Mouse (Mus musculus): ENCODE results near the gene Ccr4. TPM values are rescaled to one million over a fixed set of nuclear protein-coding genes. Genes with fewer than 3 reads are reported as not detected.
"Not testable (repeated sequence)": the region's sequence is repeated elsewhere in the genome, so short reads cannot be mapped to it uniquely, and the experiment has no call there.

Ccr4 gene
- polyA plus RNA-seq, 1 experiment from 2014 or later, result not detected

DNA sequence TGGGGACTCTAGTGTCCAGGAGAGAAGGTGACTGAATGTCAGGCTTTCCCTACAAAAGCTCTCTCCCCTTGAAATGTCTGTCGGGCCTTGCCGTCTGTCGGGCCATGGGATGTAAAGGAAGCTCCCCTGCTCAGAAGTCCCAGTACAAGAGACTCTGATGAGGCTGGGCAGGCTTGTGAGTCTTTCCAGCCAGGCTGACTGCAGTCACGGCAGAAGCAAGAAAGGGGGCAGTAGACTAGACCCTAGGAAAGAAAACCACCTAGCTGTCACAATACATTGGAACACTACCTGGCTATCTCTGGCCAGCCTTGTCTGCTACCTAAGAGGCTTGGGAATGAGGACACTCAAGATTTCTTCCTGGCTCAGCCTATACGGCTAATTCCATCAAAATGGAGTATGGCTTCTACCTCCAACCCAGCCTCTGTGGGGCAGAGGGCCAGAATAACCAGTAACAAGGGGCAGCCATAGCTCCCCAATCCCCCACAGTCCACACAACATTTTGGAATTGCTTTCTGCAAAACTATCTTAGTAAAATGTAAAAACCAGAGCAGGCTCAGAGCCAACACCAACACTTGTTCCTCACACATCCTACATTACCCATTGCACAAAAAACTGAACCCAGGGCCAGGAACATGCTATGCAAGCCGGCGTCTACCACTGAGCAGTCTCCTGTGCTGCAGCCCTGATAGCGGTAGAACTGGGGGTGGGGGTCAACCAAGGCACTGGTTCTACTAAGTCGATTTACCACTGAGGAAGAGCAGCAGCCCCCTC, 30.2 kb upstream of the Ccr4 start:
- no peak overlapping the region for H3K4me2 ChIP-seq (replicated peaks)
- no peak for ATAC-seq (replicated peaks)
- H3K4me3 ChIP-seq, result no peak overlapping the region
- H3K36me3 ChIP-seq, result no peaks in the 10 kb centered on the region
- H3K9ac ChIP-seq (replicated peaks), result no peak overlapping the region
- no peaks in the 10 kb centered on the region for H3K27me3 ChIP-seq
- H3K9me3 ChIP-seq, result no peaks in the 10 kb centered on the region
- WGBS, result 82% methylated on average over 9 of the region's 9 CpGs
- no peak overlapping the region for H3K27ac ChIP-seq (replicated peaks)
- H3K4me1 ChIP-seq, result no peaks in the 10 kb centered on the region

DNA sequence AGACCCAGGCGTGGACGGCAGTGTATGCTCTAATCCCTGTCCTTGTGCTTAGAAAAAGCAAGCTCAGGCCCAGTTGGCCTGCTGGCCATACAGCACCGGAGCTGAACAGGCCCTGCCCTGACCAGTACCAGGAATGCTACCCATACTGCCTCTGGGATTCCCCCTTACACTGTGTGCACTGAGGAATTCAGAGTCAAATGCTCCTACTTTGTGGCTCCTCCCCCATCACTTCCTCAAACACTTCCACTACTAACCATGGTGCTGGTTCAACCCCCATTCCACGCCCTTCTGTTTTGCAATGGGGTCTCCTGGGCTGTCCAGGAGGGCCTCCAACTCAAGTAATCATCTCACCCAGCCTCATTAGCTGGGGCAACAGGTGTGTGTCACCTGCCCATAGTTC, 29.1 kb upstream of the Ccr4 start:
- H3K9ac ChIP-seq (replicated peaks), result no peak overlapping the region
- no peaks in the 10 kb centered on the region for H3K27me3 ChIP-seq
- H3K9me3 ChIP-seq, result no peaks in the 10 kb centered on the region
- no peak overlapping the region for H3K27ac ChIP-seq (replicated peaks)
- 77% methylated on average over 4 of the region's 4 CpGs for WGBS
- no peaks in the 10 kb centered on the region for H3K4me1 ChIP-seq
- no peak overlapping the region for H3K4me3 ChIP-seq
- no peak for ATAC-seq (replicated peaks)
- H3K36me3 ChIP-seq, result no peaks in the 10 kb centered on the region
- H3K4me2 ChIP-seq (replicated peaks), result no peak overlapping the region

DNA sequence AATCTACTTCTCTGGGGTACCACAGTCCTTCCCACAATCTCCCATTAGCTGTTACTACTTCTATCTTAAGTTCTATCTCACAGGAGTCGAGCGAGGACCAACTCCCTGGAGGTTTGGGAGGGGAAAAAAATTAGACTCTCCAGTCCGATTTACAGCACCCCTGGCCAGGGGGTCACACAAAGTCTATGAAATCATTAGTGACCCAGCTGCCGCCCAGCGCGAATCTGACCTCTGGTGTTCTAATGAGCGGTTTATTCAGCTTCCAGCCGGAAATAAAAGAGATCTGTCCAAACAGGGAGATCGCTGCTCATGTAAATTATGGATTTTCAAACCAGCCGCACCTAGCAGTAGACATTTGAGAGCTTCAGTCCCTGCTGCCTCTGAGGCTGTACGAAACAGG, 26.6 kb upstream of the Ccr4 start:
- H3K4me3 ChIP-seq, result no peak overlapping the region
- ATAC-seq (replicated peaks), result no peak
- 28% methylated on average over 11 of the region's 11 CpGs for WGBS
- no peak overlapping the region for H3K27ac ChIP-seq (replicated peaks)
- no peak overlapping the region for H3K4me2 ChIP-seq (replicated peaks)
- H3K36me3 ChIP-seq, result no peaks in the 10 kb centered on the region
- H3K27me3 ChIP-seq, result no peaks in the 10 kb centered on the region
- H3K9me3 ChIP-seq, result no peaks in the 10 kb centered on the region
- H3K9ac ChIP-seq (replicated peaks), result no peak overlapping the region
- H3K4me1 ChIP-seq, result peaks cover 12% of the 10 kb centered on the region

DNA sequence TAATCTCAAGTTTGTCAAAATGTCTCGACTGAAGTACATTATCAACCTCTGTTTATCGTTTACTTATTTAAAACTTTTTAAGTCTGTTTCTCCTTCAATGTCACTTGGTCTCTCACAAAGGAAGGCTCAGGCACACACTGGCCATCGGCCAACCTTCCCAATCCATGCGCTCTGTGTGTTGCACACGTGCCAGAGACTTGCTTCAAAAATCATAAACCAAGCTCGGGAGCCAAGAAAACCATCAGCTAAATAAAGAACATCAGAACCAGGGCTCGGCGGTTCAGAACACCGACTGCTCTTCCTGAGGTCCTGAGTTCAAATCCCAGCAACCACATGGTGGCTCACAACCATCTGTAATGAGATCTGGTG, 23.9 kb upstream of the Ccr4 start:
- Histone ChIP-seq H3K4me3 (no peak overlapping the region), H3K4me1 (peaks cover 19% of the 10 kb centered on the region), H3K9ac (replicated peaks) (no peak overlapping the region), H3K36me3 (no peaks in the 10 kb centered on the region), H3K27ac (replicated peaks) (no peak overlapping the region), H3K4me2 (replicated peaks) (no peak overlapping the region), H3K27me3 (no peaks in the 10 kb centered on the region), H3K9me3 (no peaks in the 10 kb centered on the region)
- no peak for ATAC-seq (replicated peaks)
- WGBS, result 34% methylated on average over 9 of the region's 9 CpGs

DNA sequence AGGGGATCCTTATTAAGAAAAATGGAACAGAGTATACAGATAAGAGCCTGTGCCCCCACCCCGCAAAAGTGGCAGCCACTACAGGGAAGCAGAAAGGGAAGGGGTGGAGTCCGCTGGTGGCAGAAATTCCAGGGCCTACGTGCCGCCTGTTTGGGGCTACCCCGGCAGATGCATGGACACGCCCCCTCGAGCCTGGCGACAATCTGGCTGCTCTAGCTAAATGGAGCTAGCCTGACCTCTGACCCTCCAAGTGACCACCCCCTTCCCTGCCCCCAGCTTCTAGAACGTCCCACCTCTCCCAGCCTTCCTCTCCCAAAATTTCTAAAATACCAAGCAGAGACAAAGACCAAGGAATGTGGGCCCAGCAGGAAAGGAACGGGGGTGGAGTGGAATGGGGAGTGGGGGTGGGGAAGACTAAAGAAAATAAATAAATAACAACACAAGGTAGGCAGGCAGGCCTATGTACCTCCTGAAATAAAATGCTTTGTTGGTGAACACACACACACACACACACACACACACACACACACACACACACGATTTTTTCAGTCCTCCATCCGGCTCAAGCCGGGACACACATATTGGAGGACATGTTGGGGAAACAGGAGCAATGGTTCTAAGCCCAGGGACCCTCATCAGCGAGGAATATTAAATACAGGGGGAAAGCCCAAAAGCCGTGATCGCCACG, 23.4 kb upstream of the Ccr4 start:
- Histone ChIP-seq H3K9ac (replicated peaks) (no peak overlapping the region), H3K4me1 (peaks cover 19% of the 10 kb centered on the region), H3K36me3 (no peaks in the 10 kb centered on the region), H3K27ac (replicated peaks) (no peak overlapping the region), H3K27me3 (no peaks in the 10 kb centered on the region), H3K4me2 (replicated peaks) (peak overlapping the region; percentile 12; the same call in 1 of the 2 replicates), H3K9me3 (no peaks in the 10 kb centered on the region), H3K4me3 (no peak overlapping the region)
- 12% methylated on average over 17 of the region's 17 CpGs for WGBS
- ATAC-seq (replicated peaks), result 0 out of 2 replicates have a peak, but pooled peaks have one; percentile 15

DNA sequence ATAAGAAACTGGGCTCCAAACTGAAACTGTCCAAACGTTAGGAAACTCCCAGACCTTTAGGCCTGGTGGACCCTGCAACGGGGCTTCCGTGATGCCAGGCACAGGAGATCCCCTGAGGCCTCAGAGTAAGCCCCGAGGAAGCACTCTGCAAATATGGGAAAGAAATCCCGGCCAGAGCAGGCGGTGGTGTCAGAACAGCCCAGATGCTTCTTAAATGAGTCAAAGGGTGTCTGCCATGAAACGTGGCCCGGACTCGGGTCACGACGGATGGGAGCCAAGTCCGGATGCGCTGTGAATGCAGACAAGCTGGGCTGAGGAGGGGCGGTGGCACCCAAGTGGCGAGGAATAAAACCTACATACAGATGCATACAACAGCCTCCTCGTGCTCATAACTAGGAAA, 22.4 kb upstream of the Ccr4 start:
- no peak overlapping the region for H3K4me2 ChIP-seq (replicated peaks)
- no peaks in the 10 kb centered on the region for H3K27me3 ChIP-seq
- no peak overlapping the region for H3K4me3 ChIP-seq
- no peak overlapping the region for H3K27ac ChIP-seq (replicated peaks)
- no peak overlapping the region for H3K9ac ChIP-seq (replicated peaks)
- WGBS, result 5% methylated on average over 16 of the region's 16 CpGs
- H3K4me1 ChIP-seq, result peaks cover 19% of the 10 kb centered on the region
- no peak for ATAC-seq (replicated peaks)
- H3K36me3 ChIP-seq, result no peaks in the 10 kb centered on the region
- no peaks in the 10 kb centered on the region for H3K9me3 ChIP-seq

DNA sequence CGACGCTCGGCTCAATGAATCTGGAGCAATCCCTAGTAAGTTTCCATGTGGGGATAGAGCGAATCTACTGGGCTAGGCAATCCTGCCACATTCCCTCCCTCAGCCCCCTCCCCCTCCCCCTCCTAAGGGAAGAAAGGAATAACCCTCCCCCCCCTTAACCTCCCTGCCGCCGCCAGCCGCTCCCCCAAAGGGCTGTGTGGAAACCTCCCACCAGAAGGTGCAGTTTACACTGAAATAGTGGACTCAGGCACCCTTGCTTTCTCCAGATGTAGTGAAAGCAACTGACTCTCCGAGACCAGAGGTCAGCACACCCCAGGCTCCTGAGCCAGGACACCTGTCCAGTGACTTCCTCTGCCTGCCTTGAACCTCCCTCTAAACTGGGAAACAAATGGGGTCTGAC, 21.9 kb upstream of the Ccr4 start:
- peaks cover 19% of the 10 kb centered on the region for H3K4me1 ChIP-seq
- no peak overlapping the region for H3K4me3 ChIP-seq
- H3K27me3 ChIP-seq, result no peaks in the 10 kb centered on the region
- H3K9me3 ChIP-seq, result no peaks in the 10 kb centered on the region
- no peaks in the 10 kb centered on the region for H3K36me3 ChIP-seq
- no peak for ATAC-seq (replicated peaks)
- H3K4me2 ChIP-seq (replicated peaks), result no peak overlapping the region
- no peak overlapping the region for H3K9ac ChIP-seq (replicated peaks)
- 7% methylated on average over 8 of the region's 8 CpGs for WGBS
- H3K27ac ChIP-seq (replicated peaks), result no peak overlapping the region

DNA sequence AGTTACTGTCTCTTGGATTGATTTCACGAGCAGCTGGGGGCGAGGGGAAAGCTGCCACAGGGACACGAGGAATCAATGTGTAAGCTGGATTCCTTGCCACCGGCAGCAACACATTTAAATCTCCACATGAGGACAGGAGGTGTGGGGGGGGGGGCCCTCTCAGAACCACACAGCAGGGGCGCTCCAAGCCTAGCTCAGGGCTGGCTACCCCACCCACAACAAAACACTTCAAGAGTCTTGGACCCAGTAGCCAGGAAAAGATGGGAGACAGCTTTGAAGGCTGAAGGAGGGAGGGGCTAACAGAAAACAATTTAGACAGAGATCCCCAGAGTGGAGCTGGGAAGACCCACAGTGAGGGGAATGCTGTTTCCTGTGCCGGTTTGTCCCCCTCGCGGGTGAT, 21.2 kb upstream of the Ccr4 start:
- no peak overlapping the region for H3K9ac ChIP-seq (replicated peaks)
- 6% methylated on average over 8 of the region's 8 CpGs for WGBS
- no peak overlapping the region for H3K27ac ChIP-seq (replicated peaks)
- no peaks in the 10 kb centered on the region for H3K9me3 ChIP-seq
- H3K4me3 ChIP-seq, result no peak overlapping the region
- peaks cover 19% of the 10 kb centered on the region for H3K4me1 ChIP-seq
- 0 out of 2 replicates have a peak, but pooled peaks have one; percentile 35 for ATAC-seq (replicated peaks)
- no peak overlapping the region for H3K4me2 ChIP-seq (replicated peaks)
- H3K27me3 ChIP-seq, result no peaks in the 10 kb centered on the region
- no peaks in the 10 kb centered on the region for H3K36me3 ChIP-seq

DNA sequence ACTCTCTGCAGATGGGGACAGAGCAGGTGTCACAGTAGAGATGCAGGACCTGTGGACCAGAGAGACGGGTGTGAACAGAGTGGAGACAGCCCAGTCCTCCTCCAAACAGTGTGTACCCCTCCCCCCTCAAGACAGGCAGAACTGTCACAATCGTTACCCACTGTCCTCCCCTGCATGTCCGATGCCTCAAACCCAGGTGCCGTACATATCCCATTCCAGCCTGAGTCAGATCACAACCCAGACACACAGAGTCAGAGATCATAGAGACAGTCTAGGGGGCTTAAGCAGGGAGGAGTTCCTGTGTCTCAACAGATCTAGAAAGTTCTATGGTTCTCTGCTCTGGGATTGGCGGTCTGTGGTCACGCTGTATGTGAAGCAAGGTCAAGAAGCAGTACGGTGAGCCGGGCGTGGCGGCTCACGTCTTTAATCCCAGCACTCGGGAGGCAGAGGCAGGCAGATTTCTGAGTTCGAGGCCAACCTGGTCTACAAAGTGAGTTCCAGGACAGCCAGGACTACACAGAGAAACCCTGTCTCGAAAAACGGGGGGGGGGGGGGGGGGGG, 20.4 kb upstream of the Ccr4 start:
- peaks cover 19% of the 10 kb centered on the region for H3K4me1 ChIP-seq
- H3K36me3 ChIP-seq, result no peaks in the 10 kb centered on the region
- 93% methylated on average over 12 of the region's 15 CpGs for WGBS
- ATAC-seq (replicated peaks), result no peak
- no peak overlapping the region for H3K27ac ChIP-seq (replicated peaks)
- H3K9ac ChIP-seq (replicated peaks), result no peak overlapping the region
- no peak overlapping the region for H3K4me2 ChIP-seq (replicated peaks)
- no peak overlapping the region for H3K4me3 ChIP-seq
- no peaks in the 10 kb centered on the region for H3K9me3 ChIP-seq
- H3K27me3 ChIP-seq, result no peaks in the 10 kb centered on the region

DNA sequence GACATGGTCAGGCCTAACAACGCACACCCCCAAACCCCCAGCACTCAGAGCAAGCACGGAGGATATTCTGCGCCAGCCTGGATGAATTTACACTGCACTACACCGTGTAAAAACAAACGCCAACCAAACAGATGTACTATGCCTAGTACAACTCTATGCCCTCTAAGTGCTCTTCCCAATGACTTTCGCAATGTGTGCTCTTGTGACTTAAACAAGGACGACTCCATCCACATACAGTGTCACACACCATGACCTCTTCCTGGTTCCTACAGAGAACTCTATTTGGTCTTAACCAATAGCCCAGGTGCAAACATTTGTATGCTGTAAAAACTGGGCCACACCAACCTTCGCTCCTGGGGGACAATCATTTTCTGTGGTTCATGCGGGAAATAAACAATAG, 17.8 kb upstream of the Ccr4 start:
- ATAC-seq (replicated peaks), result no peak
- 94% methylated on average over 9 of the region's 9 CpGs for WGBS
- no peaks in the 10 kb centered on the region for H3K36me3 ChIP-seq
- H3K4me1 ChIP-seq, result peaks cover 15% of the 10 kb centered on the region
- no peaks in the 10 kb centered on the region for H3K27me3 ChIP-seq
- H3K9ac ChIP-seq (replicated peaks), result no peak overlapping the region
- no peak overlapping the region for H3K27ac ChIP-seq (replicated peaks)
- no peak overlapping the region for H3K4me2 ChIP-seq (replicated peaks)
- no peak overlapping the region for H3K4me3 ChIP-seq
- no peaks in the 10 kb centered on the region for H3K9me3 ChIP-seq

DNA sequence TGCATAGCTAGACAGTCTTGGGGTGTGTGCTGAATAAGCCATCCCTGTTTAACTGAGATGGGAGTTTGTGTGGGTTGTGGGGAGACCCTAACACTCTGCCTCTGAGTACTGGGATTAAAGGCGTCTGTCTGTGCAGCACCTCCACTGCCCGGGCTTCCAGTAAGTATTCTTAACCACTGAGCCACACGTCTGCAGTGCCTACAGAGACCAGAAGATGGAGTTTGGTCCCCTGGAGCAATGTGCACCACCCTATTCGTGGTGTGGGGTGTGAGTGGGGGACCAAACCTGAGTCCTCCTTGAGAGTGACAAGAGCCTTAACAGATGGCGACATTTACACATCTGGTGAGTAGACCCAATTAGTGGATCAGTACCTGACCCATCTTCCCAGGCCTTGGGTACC, 17.3 kb upstream of the Ccr4 start:
- WGBS, result 57% methylated on average over 5 of the region's 5 CpGs
- Histone ChIP-seq H3K4me1 (peaks cover 15% of the 10 kb centered on the region), H3K4me2 (replicated peaks) (no peak overlapping the region), H3K4me3 (no peak overlapping the region), H3K27me3 (no peaks in the 10 kb centered on the region), H3K36me3 (no peaks in the 10 kb centered on the region), H3K9ac (replicated peaks) (no peak overlapping the region), H3K9me3 (no peaks in the 10 kb centered on the region), H3K27ac (replicated peaks) (no peak overlapping the region)
- ATAC-seq (replicated peaks), result no peak

DNA sequence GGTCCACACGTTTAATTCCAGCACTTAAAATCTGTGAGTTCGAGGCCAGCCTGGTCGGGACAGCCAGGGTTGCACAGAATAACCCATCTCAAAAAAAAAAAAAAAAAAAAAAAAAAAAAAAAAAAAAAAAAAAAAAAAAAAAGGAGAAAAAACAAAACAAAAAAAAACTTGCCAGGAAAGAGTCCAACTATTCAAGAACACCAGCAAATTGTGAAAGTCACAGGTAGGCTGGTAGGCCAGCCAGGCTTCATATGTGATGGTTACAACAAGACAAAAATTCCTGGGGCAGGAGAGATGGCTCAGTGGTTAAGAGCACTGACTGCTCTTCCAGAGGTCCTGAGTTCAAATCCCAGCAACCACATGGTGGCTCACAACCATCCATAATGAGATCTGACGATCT, 15.8 kb upstream of the Ccr4 start:
- not testable (repeated sequence) for H3K9ac ChIP-seq (replicated peaks); H3K9me3 ChIP-seq; H3K27me3 ChIP-seq; H3K4me2 ChIP-seq (replicated peaks); H3K4me1 ChIP-seq; ATAC-seq (replicated peaks); H3K36me3 ChIP-seq; H3K4me3 ChIP-seq; H3K27ac ChIP-seq (replicated peaks)
- 78% methylated on average over 4 of the region's 4 CpGs for WGBS
